Mouse (Mus musculus): ENCODE measurements around the gene Gatb. TPM values are rescaled to one million over a fixed set of nuclear protein-coding genes. Genes with fewer than 3 reads are reported as not detected.

Gatb gene
- polyA plus RNA-seq (2012; rRNA removed): 10.9 and 12.5 TPM in 2 replicates

DNA sequence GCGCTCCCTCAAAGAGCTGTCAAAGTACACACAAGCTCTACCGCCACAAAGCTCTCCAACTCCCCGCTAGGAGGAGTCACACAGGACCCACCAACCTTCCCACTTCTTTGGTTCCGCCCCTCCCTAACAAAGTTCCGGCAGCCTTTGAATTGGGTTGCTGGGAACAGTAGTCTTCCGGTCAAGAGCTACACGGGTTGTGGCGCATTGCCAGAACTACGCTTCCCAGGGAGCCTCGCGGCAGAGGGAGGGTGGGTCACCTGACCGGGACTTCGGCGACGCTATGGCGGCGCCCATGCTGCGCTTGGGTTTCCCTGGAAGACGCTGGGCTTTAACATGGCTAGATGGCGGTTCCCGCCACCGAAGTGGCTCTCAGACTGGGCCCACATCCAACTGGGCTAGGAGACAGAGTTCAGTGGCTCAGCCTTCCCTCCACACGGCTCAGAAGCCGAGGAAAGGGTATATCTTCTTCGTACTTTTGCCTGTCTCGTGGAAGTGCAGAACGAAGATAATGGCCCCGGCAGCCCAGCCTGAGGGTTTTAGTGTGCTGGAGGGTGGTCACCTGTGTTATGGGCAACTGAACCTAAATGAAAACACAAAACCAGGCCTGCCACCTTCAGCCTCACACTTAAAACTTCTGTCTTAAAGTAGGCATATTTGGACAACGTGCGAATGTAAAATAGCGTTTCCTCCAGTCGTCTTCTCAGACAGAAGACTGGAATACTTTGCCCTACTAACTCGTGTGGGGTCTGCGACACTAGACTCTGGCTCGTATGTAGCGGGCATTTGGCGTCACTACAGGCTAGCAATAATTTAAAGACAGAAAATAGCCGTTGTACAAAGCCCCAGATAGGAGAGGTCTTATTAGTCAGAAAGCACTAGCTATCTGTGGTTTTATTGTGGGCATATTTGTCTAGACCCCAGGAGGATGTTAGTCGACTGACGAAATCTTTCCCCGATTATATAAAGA lies at the start of gene Gatb:
Gene Gatb, plus strand, starts transcription at position 256 of the 967 bp plus-strand sequence.

Other genes with a start within 250 kb of the Gatb start
- 0.49 and 1.0 TPM in 2 replicates for gene Fam160a1, start 243.2 kb downstream of the Gatb start, polyA plus RNA-seq (2012; rRNA removed)

All from central nervous system, embryonic 14 days (tissue).